Mouse (Mus musculus): ENCODE measurements around the gene Col5a1. TPM values are rescaled to one million over a fixed set of nuclear protein-coding genes. Genes with fewer than 3 reads are reported as not detected.

The Col5a1 gene
- total RNA-seq, 2 experiments from 2014 or later: 35.4 to 46.1 TPM

GRCm38 (mm10) chr2:27956751-27957150 lies 70.5 kb downstream of the Col5a1 start:
- intact Hi-C loops (cut with DNase I): no loop called here

GRCm38 (mm10) chr2:27957184-27957583 lies 71.0 kb downstream of the Col5a1 start:
- DNase-seq: no peak
- intact Hi-C loops (cut with DNase I): no loop called here

More at GRCm38 (mm10) chr2:27956751-27957150, 70.5 kb downstream of the Col5a1 start:
- DNase-seq: no peak

GRCm38 (mm10) chr2:27959275-27959674 lies 73.0 kb downstream of the Col5a1 start:
- intact Hi-C loops (cut with DNase I): no loop called here
- DNase-seq: no peak

DNA sequence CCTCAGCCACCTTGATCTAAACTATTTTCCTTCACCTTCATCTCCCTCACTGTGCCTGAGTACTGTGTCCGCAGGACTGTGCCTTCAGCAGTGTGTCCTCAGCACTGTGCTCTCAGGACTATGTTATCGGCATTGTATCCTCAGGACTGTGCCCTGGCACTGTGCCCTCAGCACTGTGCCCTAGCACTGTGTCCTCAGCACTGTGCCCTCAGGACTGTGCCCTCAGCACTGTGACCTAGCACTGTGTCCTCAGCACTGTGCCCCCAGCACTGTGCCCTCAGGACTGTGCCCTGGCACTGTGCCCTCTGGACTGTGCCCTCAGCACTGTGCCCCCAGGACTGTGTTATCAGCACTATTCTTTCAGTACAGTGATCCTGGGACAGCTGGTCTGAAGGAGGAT lies 75.0 kb downstream of the Col5a1 start:
- no peak for DNase-seq
- intact Hi-C loops (cut with DNase I): no loop called here

- no peak for DNase-seq
- intact Hi-C loops (cut with DNase I): no loop called here
Observed at GRCm38 (mm10) chr2:27962406-27962805, 76.2 kb downstream of the Col5a1 start.

DNA sequence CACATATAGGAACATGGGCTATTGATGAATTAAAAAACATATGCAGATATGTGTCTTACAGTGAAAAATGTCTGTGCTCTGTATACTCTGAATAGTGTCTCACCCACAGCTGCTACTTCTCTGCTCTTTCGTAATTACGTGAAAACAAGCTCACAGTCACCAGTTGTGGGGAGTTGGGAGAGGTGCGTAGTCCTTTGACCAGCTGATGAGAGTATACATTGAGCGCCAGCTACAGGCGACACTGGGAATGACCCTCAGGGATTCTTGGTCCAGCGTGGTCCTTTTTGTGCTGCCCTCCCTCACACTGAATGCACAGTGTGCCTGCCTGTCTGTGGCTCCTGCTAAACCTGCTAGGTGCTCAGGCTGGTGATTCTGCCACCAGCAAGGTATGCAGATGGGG lies 82.9 kb downstream of the Col5a1 start:
- DNase-seq: no peak
- intact Hi-C loops (cut with DNase I): loop anchor here (1.0 kb wide), 1 partner anchor 199 kb away; no protein-coding TSS in a partner anchor

DNA sequence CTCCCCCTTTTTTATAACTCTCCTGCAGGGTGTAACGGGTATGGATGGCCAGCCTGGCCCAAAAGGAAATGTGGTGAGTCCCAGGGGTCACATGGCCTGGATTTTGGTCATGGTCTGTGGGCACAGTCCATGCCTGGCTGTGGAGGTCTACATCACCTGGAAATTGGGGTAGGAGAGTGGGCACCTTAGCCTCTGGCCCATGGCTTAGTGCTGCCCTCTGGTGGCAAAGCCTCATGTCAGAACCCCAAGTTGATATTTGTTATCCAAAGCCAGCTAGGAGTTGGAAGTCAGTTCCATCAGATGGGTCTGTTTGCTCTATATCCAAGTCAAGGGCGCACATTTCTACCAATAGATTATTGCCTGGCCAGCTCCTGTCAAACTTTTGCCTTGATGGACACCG lies 87.6 kb downstream of the Col5a1 start:
- peak; percentile 44 to 49 for DNase-seq
- intact Hi-C loops (cut with DNase I): loop anchor here (2.0 to 5.0 kb wide), 3 partner anchors 47 to 422 kb away; no protein-coding TSS in a partner anchor

- intact Hi-C loops (cut with DNase I): loop anchor here (2.0 kb wide), 1 partner anchor 205 kb away; no protein-coding TSS in a partner anchor
- no peak for DNase-seq
Observed at GRCm38 (mm10) chr2:27975786-27976185, 89.6 kb downstream of the Col5a1 start.

DNA sequence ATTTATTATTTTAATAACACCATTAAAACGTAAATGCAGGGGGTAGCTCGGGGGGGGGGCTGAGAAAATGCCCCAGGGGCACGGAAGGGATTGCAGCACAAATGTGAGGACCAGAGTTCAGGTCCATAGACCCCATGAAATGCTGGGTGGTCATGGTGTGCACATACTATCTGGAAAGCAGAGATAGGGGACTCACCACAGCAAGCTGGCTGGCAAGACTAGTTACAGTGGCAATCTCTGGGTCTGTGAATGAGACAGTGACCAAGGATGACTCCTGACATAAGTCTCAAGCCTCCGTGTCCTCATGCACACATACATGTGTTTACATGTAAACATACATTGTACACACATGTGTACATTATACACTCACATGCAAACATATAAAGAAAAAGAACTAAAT lies 90.3 kb downstream of the Col5a1 start:
- intact Hi-C loops (cut with DNase I): no loop called here

GRCm38 (mm10) chr2:27981066-27981465 lies 94.8 kb downstream of the Col5a1 start:
- intact Hi-C loops (cut with DNase I): loop anchor here (10.0 kb wide), 2 partner anchors 204 to 394 kb away; no protein-coding TSS in a partner anchor
- DNase-seq: no peak

More for the DNA sequence above, 90.3 kb downstream of the Col5a1 start:
- DNase-seq: no peak

DNA sequence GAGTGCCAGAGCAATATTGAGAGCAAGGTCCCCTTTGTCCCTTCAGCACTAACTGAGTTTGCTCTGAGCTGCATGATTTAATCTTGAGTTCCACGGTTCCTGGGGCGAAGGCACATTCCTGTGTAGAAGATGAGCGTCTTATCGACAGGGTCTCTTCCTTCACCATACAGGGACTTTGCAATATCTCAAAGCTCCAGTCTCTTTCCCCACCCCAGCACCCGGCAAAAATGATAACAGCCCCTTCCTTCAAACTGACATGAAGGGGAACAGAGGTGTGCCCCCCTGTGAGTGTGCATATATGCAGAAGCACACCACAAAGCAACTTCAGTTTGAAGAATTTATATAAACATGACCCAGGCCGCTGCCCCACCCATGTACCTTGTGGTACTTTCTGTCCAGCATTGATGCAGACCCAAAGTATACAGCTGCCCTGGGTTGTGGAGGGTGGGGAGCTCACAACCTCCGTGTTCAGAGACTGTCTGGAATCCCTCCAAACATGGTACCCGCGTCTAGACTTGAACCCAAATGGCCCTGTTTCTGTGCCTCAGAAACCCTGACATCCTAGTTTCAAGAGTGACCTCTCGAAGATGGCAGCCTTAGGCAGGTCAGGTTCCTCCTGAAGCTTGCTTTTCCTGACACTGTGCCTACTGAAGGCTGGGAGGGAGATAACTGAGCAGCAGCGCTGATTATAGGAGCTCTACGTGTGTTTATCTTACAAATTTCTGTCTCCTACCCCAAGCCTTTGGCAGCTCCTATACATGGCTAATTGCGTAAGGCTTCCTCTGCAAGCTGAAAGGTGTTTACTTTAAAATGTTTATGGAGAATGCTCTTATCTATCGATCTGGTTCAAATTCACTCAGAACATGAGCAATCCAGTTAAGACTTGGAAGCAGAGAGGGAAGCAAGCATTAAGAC lies 95.7 kb downstream of the Col5a1 start:
- intact Hi-C loops (cut with DNase I): loop anchor here (10.0 kb wide), 2 partner anchors 203 to 393 kb away; no protein-coding TSS in a partner anchor
- no peak for DNase-seq

GRCm38 (mm10) chr2:27983093-27983492 lies 96.9 kb downstream of the Col5a1 start:
- intact Hi-C loops (cut with DNase I): loop anchor here (10.0 kb wide), 2 partner anchors 202 to 392 kb away; no protein-coding TSS in a partner anchor
- no peak for DNase-seq

- DNase-seq: no peak
Observed at GRCm38 (mm10) chr2:27983884-27984283, 97.7 kb downstream of the Col5a1 start.

GRCm38 (mm10) chr2:27986751-27987150 lies 100.5 kb downstream of the Col5a1 start:
- intact Hi-C loops (cut with DNase I): loop anchor here (10.0 kb wide), 2 partner anchors 198 to 388 kb away; no protein-coding TSS in a partner anchor
- no peak for DNase-seq

More at GRCm38 (mm10) chr2:27983884-27984283, 97.7 kb downstream of the Col5a1 start:
- intact Hi-C loops (cut with DNase I): loop anchor here (2.0 to 10.0 kb wide), 3 partner anchors 201 to 437 kb away; no protein-coding TSS in a partner anchor

GRCm38 (mm10) chr2:27990430-27991211 lies 104.4 kb downstream of the Col5a1 start:
- DNase-seq: no peak
- intact Hi-C loops (cut with DNase I): no loop called here

DNA sequence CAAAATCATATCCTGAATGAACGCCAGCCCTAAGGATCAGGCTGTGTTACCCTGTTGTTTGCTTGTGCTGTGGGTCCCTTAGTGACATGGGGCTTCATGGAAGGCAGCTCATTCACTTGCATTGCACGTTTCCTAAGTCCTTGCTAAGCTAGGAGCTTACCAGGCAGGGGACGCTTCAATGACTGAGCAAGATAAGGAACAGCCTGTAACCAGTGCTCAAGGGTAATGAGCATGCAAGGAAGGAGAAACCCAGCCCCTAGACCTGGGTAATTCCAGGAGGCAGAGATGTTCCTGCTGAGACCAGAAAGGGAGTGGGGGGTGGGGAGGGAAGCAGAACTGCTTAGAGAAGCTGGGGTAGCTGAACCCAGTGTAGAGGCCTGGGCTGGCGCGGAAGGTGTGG lies 107.2 kb downstream of the Col5a1 start:
- DNase-seq: no peak
- intact Hi-C loops (cut with DNase I): no loop called here

GRCm38 (mm10) chr2:27999996-28000583 lies 113.9 kb downstream of the Col5a1 start:
- DNase-seq: no peak
- intact Hi-C loops (cut with DNase I): no loop called here

GRCm38 (mm10) chr2:28000660-28001059 lies 114.4 kb downstream of the Col5a1 start:
- DNase-seq: no peak
- intact Hi-C loops (cut with DNase I): no loop called here

GRCm38 (mm10) chr2:28001206-28001605 lies 115.0 kb downstream of the Col5a1 start:
- intact Hi-C loops (cut with DNase I): no loop called here
- no peak for DNase-seq

DNA sequence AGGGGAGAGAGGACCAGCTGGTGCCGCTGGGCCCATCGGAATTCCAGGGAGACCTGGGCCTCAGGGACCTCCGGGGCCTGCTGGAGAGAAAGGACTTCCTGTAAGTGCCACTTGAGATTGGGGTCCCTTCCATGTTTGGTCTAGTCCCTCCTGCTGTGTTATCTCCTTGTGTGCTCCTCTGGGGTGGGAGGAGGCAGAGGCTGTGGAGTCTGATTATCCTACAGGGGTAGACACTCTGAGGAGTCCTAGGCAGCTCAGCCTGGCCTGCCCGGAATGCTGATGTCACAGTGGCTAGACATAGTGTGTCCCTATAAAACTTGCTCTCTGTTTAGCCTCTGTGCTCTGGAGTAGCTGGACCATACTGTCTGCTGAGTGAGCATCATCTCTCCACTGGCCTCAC lies 119.0 kb downstream of the Col5a1 start:
- intact Hi-C loops (cut with DNase I): no loop called here
- DNase-seq: no peak

All from gastrocnemius, postnatal 36 days (tissue).